Mouse (Mus musculus) G1E (cell line): ENCODE data around the gene Ccpg1.

Experiments used
- CTCF ChIP-seq: IDR thresholded peaks from 2 replicates; pipeline ENCODE4 v1.5.1; 2012; ENCODE audit warnings: low read depth, low read length, inconsistent platforms, mixed read lengths
- GATA1 ChIP-seq: IDR thresholded peaks from 2 replicates; pipeline ENCODE4 v1.6.1; 2012; ENCODE audit warnings: borderline replicate concordance, low read length, inconsistent platforms, mixed read lengths
- GATA2 ChIP-seq: IDR thresholded peaks from 2 replicates; pipeline ENCODE4 v1.6.1; 2012; ENCODE audit warnings: low read depth, low read length, inconsistent platforms, borderline replicate concordance
- POLR2AphosphoS5 ChIP-seq: IDR thresholded peaks from 2 replicates; pipeline ENCODE4 v1.6.1; 2012; ENCODE audit warnings: low read depth, low read length, inconsistent platforms; ENCODE audit not compliant: insufficient replicate concordance
- TAL1 ChIP-seq: conservative IDR thresholded peaks from 2 replicates; pipeline ENCODE4 v1.6.1; 2012; ENCODE audit warnings: low read depth, low read length, inconsistent platforms, mixed read lengths

DNA sequence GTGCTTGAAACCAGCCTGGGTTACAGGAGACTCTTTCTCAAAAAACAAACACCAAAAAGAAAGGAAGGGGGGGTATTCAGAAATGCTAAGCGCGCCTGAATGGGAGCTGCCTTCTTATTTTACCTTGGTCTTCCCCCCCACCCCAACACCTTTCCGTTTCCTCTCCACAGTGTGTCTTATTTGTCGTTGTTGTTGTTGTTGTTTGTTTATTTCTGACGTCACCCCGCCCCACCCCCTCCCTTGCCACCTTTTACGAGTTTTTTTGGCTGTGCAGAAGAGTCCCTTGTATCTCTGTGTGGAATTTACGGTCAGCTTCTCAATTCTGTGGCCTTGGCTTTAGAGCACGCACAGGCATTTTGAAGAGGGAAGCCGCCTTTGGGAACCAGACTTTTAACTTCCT lies 60.5 kb downstream of the Ccpg1 start:
- TF ChIP-seq TAL1 (no peak), CTCF (no peak), GATA1 (no peak), POLR2AphosphoS5 (no peak), GATA2 (no peak)
